Mouse (Mus musculus): Measurements from ENCODE around the gene Acot7.

GRCm38 (mm10) chr4:152146033-152146827 is 31.7 kb upstream of the Acot7 start:
- TF ChIP-seq CTCF (IDR thresholded peaks at IDR 0.05; ENCODE audit: control insufficient read depth, insufficient read depth, low read length) (no peak), POLR2A (IDR thresholded peaks at IDR 0.05; ENCODE audit: borderline replicate concordance, control insufficient read depth, low read depth, low read length) (no peak)
